Mouse (Mus musculus) kidney, postnatal 0 days (tissue): ENCODE measurements around the gene Tyrobp. TPM values are rescaled to one million over a fixed set of nuclear protein-coding genes. Genes with fewer than 3 reads are reported as not detected.

Experiments
- ATAC-seq: fragments of 200-750 bp; cut with Nextera tagmentation; replicated peaks from 2 replicates; pipeline ENCODE4 v1.8.0; 2017; ENCODE audit warnings: low read depth, moderate number of reproducible peaks, moderate TSS enrichment, moderate library complexity; ENCODE audit not compliant: low FRiP score
- DNase-seq: peaks from one replicate; pipeline ENCODE4 v3.0.0-alpha.2; 2016; ENCODE audit warnings: low spot score
- H3K27ac ChIP-seq: fragments of 300-500 bp; sonication (generic); 2 replicates; pipeline ENCODE4 v1.5.1; 2014; ENCODE audit warnings: mild to moderate bottlenecking
- H3K27me3 ChIP-seq: fragments of 300-500 bp; sonication (generic); 2 replicates; pipeline ENCODE4 v1.6.1; 2014; ENCODE audit warnings: low read length, mixed read lengths; ENCODE audit not compliant: insufficient read depth
- H3K36me3 ChIP-seq: fragments of 300-500 bp; sonication (generic); 2 replicates; pipeline ENCODE4 v1.6.1; 2014; ENCODE audit warnings: low read length, mixed read lengths; ENCODE audit not compliant: insufficient read depth
- H3K4me1 ChIP-seq: fragments of 300-500 bp; sonication (generic); replicated peaks from 2 replicates; pipeline ENCODE4 v1.6.1; 2014; ENCODE audit warnings: antibody characterized with exemption, low read length, mixed read lengths; ENCODE audit not compliant: insufficient read depth
- H3K4me2 ChIP-seq: fragments of 300-500 bp; sonication (generic); 2 replicates; pipeline ENCODE4 v1.6.1; 2014; ENCODE audit warnings: mild to moderate bottlenecking, low read length, moderate library complexity, mixed read lengths
- H3K4me3 ChIP-seq: fragments of 300-500 bp; sonication (generic); replicated peaks from 2 replicates; pipeline ENCODE4 v1.5.1; 2014; ENCODE audit warnings: low read depth, low read length
- H3K9ac ChIP-seq: fragments of 300-500 bp; sonication (generic); 2 replicates; pipeline ENCODE4 v1.6.1; 2014; ENCODE audit warnings: low read depth, low read length
- H3K9me3 ChIP-seq: fragments of 300-500 bp; sonication (generic); replicated peaks from 2 replicates; pipeline ENCODE4 v1.6.1; 2016; ENCODE audit warnings: low read length, inconsistent platforms, mixed read lengths
- CTCF ChIP-seq: IDR thresholded peaks from 2 replicates; pipeline ENCODE4 v1.5.1; 2016; ENCODE audit warnings: antibody characterized with exemption, low read depth, mild to moderate bottlenecking, moderate library complexity
- WGBS: fragments of 180-500 bp; shearing (Covaris S2); extraction: QIAGEN DNeasy Blood & Tissue Kit; methylation state at CpG from one replicate; pipeline ENCODE4 v1.1.7; 2014; 5-methylcytosine and 5-hydroxymethylcytosine counted together
- polyA plus RNA-seq: library from polyadenylated mRNA; unstranded; fragments of >200 nt; fragmentation: Nextera tagmentation; extraction: Ambion mirVana; gene quantifications from 2 replicates; pipeline ENCODE4 v1.2.1, GENCODE M21; 2015

Gene Tyrobp
- polyA plus RNA-seq, 1 experiment from 2014 or later = 47.3 TPM

GRCm38 (mm10) chr7:30434238-30434637 lies 20.7 kb downstream of the Tyrobp start:
- H3K9ac ChIP-seq = no peak overlapping the region
- no peaks in the 10 kb centered on the region for H3K27me3 ChIP-seq
- ATAC-seq (no peak; the same call in 1 of the 2 replicates), DNase-seq (peak; percentile 81)
- 4% methylated on average over 10 of the region's 10 CpGs for WGBS
- H3K4me3 ChIP-seq = no peak overlapping the region
- no peaks in the 10 kb centered on the region for H3K9me3 ChIP-seq
- no peak for TF ChIP-seq CTCF
- no peaks in the 10 kb centered on the region for H3K4me1 ChIP-seq
- no peak overlapping the region for H3K27ac ChIP-seq
- no peak overlapping the region for H3K4me2 ChIP-seq
- no peaks in the 10 kb centered on the region for H3K36me3 ChIP-seq

GRCm38 (mm10) chr7:30434701-30435100 lies 21.1 kb downstream of the Tyrobp start:
- Histone ChIP-seq H3K9me3 (no peaks in the 10 kb centered on the region), H3K36me3 (no peaks in the 10 kb centered on the region), H3K9ac (no peak overlapping the region), H3K4me3 (no peak overlapping the region), H3K4me2 (no peak overlapping the region), H3K27ac (no peak overlapping the region), H3K4me1 (no peaks in the 10 kb centered on the region), H3K27me3 (no peaks in the 10 kb centered on the region)
- ATAC-seq (no peak), DNase-seq (no peak)
- TF ChIP-seq CTCF = no peak
- WGBS = 75% methylated on average over 10 of the region's 10 CpGs

GRCm38 (mm10) chr7:30435156-30435555 lies 21.6 kb downstream of the Tyrobp start:
- no peaks in the 10 kb centered on the region for H3K36me3 ChIP-seq
- no peak overlapping the region for H3K4me3 ChIP-seq
- no peaks in the 10 kb centered on the region for H3K27me3 ChIP-seq
- H3K9me3 ChIP-seq = no peaks in the 10 kb centered on the region
- H3K27ac ChIP-seq = no peak overlapping the region
- ATAC-seq (no peak), DNase-seq (no peak)
- no peak overlapping the region for H3K4me2 ChIP-seq
- no peak for TF ChIP-seq CTCF
- H3K9ac ChIP-seq = no peak overlapping the region
- 47% methylated on average over 9 of the region's 9 CpGs for WGBS
- no peaks in the 10 kb centered on the region for H3K4me1 ChIP-seq

GRCm38 (mm10) chr7:30436879-30437278 lies 23.3 kb downstream of the Tyrobp start:
- WGBS = 20% methylated on average over 10 of the region's 10 CpGs
- no peak overlapping the region for H3K4me2 ChIP-seq
- no peaks in the 10 kb centered on the region for H3K27me3 ChIP-seq
- ATAC-seq (no peak), DNase-seq (no peak)
- H3K27ac ChIP-seq = no peak overlapping the region
- H3K9ac ChIP-seq = no peak overlapping the region
- H3K4me3 ChIP-seq = no peak overlapping the region
- H3K9me3 ChIP-seq = no peaks in the 10 kb centered on the region
- TF ChIP-seq CTCF = no peak
- H3K36me3 ChIP-seq = no peaks in the 10 kb centered on the region
- no peaks in the 10 kb centered on the region for H3K4me1 ChIP-seq

GRCm38 (mm10) chr7:30439734-30440133 lies 26.2 kb downstream of the Tyrobp start:
- ATAC-seq (no peak), DNase-seq (no peak)
- TF ChIP-seq CTCF = no peak

GRCm38 (mm10) chr7:30440697-30441096 lies 27.1 kb downstream of the Tyrobp start:
- Histone ChIP-seq H3K27me3 (no peaks in the 10 kb centered on the region), H3K4me2 (no peak overlapping the region), H3K4me1 (peaks cover 10% of the 10 kb centered on the region), H3K4me3 (no peak overlapping the region), H3K36me3 (no peaks in the 10 kb centered on the region), H3K9ac (no peak overlapping the region), H3K27ac (no peak overlapping the region), H3K9me3 (no peaks in the 10 kb centered on the region)
- 19% methylated on average over 5 of the region's 5 CpGs for WGBS
- DNase-seq (peak; percentile 47), ATAC-seq (0 out of 2 replicates have a peak, but pooled peaks have one; percentile 31)
- TF ChIP-seq CTCF = peak; percentile 81

More at GRCm38 (mm10) chr7:30439734-30440133, 26.2 kb downstream of the Tyrobp start:
- no peak overlapping the region for H3K9ac ChIP-seq
- no peak overlapping the region for H3K4me2 ChIP-seq
- H3K36me3 ChIP-seq = no peaks in the 10 kb centered on the region
- peaks cover 9% of the 10 kb centered on the region for H3K4me1 ChIP-seq
- H3K4me3 ChIP-seq = no peak overlapping the region
- no peaks in the 10 kb centered on the region for H3K9me3 ChIP-seq
- 80% methylated on average over 13 of the region's 13 CpGs for WGBS
- no peaks in the 10 kb centered on the region for H3K27me3 ChIP-seq
- H3K27ac ChIP-seq = no peak overlapping the region

GRCm38 (mm10) chr7:30443696-30444095 lies 30.1 kb downstream of the Tyrobp start:
- WGBS = 19% methylated on average over 9 of the region's 9 CpGs
- DNase-seq = peak; percentile 32
- Histone ChIP-seq H3K27me3 (no peaks in the 10 kb centered on the region), H3K9ac (no peak overlapping the region), H3K4me3 (no peak overlapping the region), H3K4me2 (peak overlapping the region; percentile 93; the same call in 1 of the 2 replicates), H3K9me3 (no peaks in the 10 kb centered on the region), H3K27ac (no peak overlapping the region), H3K4me1 (peaks cover 10% of the 10 kb centered on the region), H3K36me3 (no peaks in the 10 kb centered on the region)
- TF ChIP-seq CTCF = no peak
- ATAC-seq = no peak
